Mouse (Mus musculus) erythroblast, embryonic 14.5 days (primary cell): ENCODE data around the gene Ccdc61.

Experiments
- GATA1 ChIP-seq: IDR thresholded peaks from 2 replicates; pipeline ENCODE4 v1.6.1; 2012; ENCODE audit warnings: low read length, inconsistent platforms, mixed read lengths
- TAL1 ChIP-seq: IDR thresholded peaks from 3 replicates; pipeline ENCODE4 v1.6.1; 2012; ENCODE audit warnings: low read length, inconsistent platforms, mixed read lengths

DNA sequence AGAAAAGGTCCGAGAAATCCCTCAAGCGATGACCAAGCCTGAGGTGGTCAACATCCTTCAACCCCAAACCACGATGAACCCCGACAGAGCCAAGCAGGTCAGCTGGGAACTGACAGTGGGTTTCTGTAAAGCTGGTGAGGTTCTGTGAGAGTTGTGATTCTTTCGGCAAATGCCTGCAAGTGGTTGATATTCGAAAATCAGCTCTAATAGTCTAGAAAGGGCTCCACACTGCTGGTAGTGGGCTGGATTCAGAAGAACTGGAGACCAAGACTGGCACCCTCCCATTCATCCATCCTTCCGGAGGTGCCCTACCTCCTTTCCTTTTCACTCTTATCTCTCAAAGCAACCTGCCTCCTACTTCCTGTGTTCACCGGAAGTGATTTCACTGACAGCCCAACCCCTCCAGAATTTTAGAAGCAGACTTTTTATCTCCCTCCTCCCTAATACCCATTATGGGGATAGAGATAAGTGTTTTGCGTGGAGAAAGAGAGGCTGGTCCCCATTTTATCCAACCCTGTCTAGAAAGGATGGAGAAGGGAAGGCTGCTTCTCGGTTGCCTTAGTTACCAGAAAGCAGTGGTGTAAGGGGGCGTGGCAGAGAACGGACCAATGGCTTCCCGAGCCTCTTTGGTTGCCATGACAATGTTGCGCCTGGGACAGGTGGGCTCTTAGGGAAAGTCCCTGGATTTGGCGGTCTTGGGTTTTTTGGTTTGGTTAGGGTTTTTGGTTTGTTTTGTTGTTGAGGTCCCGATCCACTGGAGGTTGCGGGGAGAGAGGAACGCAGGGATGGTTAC lies 40.5 kb upstream of the Ccdc61 start:
- TF ChIP-seq GATA1 (no peak), TAL1 (no peak)
